Mouse (Mus musculus) spleen, embryonic (tissue): ENCODE results near the gene Ralgps1.
"Not testable (repeated sequence)": the region's sequence is repeated elsewhere in the genome, so short reads cannot be mapped to it uniquely, and the experiment has no call there.

Experiments
- CTCF ChIA-PET: fragments of 350-600 bp; sonication (Branson Sonifier 250); formaldehyde crosslinking; loops from one replicate; lab custom pipeline; 2022; lab: Charles Lee

The Ralgps1 gene

DNA sequence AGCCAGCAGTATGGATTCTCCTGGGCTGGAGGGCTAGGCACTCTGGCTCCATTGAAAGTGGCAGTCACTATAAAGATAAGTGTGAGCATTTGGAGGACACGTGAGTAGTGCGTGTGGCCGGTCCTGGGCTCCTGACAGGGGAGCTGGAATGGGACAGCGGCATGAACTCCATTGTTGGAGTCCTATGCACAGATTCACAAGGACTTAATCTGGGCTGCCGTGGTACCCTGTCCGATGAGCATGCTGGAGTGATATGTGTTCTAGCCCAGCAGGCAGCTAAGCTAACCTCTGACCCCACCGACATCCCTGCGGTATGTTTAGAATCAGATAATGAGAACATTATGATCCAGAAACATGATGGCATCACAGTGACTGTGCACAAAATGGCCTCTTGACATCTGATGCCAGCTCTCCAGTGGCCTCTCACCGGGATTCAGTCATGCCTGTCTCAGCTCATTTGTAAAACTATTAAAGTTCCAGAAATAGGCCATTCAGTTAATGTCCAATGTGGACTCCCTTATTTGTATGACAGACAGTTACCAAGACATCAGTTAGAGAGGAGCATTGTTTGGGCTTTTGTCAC lies 48.2 kb downstream of the Ralgps1 start:
- CTCF ChIA-PET, result not testable (repeated sequence)

GRCm38 (mm10) chr2:33321641-33322040 lies 49.6 kb downstream of the Ralgps1 start:
- CTCF ChIA-PET, result no interaction called here

DNA sequence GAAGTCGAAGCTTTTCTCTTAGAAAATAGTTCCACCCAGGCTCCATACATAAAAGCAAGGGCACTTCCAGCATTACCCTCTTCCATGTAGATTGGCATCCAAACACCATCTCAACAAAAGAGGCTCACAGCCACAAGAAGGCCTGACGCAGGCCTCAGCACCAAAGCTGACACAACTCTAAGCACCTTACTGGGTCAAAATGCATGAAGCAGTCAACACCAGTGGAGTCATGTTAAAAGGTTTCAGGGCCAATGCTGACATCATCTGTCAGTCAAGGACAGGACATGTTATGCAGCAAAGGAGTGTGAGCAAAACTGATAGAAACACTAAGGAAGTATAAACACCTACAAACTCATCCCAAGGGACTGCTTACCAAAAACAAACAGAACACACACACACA lies 50.3 kb downstream of the Ralgps1 start:
- CTCF ChIA-PET, result interaction anchor here (0.7 kb wide), 1 partner anchor 20 kb away, joined by 4 read pairs; no protein-coding TSS in a partner anchor

- CTCF ChIA-PET, result interaction anchor here (0.7 kb wide), 1 partner anchor 21 kb away, joined by 4 read pairs; no protein-coding TSS in a partner anchor
Measured at GRCm38 (mm10) chr2:33320568-33320967, 50.7 kb downstream of the Ralgps1 start.

DNA sequence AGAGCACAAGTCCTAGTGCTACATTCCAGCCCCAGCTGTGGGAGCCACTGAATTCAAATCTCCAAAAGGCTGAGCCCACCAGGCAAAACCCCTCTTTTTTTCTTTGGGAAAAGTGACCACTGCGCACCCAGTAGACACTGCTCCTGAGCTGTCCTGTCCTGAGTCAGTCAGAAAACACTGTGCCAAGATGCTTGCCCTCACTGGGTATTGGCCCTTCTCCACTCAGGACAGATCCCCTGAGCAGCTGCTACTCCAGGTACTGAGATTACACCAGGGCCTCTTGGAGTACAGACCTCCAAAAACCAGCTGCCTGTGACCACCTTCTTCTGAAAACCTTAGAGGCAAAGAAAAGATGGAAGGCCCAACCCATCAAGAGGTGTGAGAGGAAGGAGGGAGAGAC lies 51.4 kb downstream of the Ralgps1 start:
- CTCF ChIA-PET, result no interaction called here

DNA sequence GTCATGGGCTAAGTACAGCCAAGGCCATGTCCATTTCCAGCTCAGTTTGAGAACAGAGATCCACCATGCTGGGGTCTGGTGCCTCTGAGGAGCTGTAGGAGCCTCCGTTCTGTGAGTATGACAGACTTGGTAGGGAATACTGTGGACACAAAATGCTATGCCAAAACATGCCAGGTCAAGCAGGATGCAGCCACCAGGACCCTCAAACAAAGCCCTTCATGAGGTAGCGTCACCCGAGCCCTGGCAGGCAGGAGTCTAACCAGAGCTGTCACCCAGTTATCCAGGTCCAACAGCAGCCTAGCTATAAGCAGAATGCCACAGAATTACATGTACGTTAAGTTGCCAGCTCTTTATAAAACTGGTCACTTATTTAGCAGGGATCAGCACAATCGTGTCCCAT lies 51.8 kb downstream of the Ralgps1 start:
- CTCF ChIA-PET, result no interaction called here

DNA sequence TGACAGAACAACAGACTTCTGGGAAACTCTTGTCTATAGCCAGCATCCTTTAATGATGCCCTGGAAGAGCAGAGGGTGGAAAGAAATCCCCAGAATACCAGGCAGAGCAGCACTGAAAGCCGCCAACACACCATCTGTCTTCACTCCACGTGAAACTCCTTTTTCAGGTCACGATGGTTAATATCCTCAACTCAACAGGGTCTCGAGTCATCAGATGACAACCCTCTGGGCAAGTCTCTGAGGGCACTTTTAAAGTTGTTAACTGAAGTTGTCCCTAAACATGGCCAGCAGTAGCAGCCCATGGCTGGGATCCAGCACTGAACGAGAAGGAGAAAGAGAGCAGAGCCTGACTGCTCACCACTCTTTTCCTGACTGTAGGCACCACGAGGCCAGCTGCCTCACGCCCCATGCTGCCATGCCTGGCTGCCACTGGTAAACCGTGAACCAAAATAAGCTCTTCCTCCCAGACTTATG lies 52.8 kb downstream of the Ralgps1 start:
- CTCF ChIA-PET, result no interaction called here

GRCm38 (mm10) chr2:33316516-33316915 lies 54.8 kb downstream of the Ralgps1 start:
- CTCF ChIA-PET, result no interaction called here

DNA sequence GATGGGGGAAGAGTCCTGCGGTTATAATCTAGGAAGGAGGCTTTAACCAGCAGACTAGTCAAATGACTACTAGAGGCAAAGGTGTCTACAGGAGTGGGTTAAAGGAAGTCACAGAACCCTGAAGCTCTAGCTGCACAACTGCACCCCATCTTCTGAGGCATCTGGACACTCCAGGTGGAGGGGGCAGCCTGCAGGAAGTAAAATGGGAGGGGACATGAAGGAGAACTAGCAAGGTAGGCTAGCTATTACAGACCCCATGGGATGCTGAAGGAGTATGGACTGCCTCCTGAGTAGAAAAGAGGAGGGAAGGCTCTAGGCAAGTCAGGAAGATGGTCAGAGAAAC lies 55.3 kb downstream of the Ralgps1 start:
- CTCF ChIA-PET, result interaction anchor here (0.6 kb wide), 1 partner anchor 113 kb away, joined by 6 read pairs; no protein-coding TSS in a partner anchor

GRCm38 (mm10) chr2:33315233-33316062 lies 55.8 kb downstream of the Ralgps1 start:
- CTCF ChIA-PET, result interaction anchor here (0.6 kb wide), 1 partner anchor 113 kb away, joined by 6 read pairs; no protein-coding TSS in a partner anchor

DNA sequence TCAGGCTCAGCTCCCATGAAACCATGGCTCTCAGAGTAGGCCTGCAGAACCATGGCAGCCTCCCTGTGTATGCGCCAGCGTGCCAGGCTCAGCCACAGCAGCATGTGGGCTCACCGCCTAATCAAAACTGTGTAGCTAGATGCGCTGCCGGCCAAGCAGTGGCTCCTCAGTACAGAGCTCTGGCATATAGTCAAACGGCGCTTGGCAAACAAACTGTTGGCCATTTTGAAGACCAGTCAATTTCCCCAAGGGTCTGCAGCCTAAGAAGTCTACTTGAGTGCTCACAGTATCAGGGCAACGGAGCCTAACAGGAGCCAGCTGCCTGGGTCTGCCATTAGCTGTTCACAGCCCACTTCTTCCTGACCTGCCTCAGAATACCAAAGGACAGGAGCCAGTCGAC lies 61.9 kb downstream of the Ralgps1 start:
- CTCF ChIA-PET, result no interaction called here

DNA sequence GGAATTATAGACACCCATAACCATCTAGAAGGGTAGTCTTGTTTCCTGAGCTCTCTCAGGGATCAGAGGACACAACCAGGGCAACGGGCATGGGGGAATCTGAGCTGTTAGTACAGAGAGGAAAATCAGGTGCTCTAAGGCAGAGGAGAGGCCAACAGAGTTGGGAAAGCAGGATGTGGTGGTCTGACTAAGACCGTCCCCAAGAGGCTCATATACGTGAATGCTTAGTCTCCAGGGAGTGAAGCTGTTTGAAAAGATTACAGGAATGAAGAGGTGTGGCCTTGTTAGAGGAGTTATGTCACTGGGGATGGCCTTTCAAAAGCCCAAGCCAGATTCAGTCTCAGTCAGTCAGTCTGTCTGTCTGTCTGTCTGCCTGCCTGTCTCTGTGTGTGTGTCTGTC lies 64.7 kb downstream of the Ralgps1 start:
- CTCF ChIA-PET, result no interaction called here

DNA sequence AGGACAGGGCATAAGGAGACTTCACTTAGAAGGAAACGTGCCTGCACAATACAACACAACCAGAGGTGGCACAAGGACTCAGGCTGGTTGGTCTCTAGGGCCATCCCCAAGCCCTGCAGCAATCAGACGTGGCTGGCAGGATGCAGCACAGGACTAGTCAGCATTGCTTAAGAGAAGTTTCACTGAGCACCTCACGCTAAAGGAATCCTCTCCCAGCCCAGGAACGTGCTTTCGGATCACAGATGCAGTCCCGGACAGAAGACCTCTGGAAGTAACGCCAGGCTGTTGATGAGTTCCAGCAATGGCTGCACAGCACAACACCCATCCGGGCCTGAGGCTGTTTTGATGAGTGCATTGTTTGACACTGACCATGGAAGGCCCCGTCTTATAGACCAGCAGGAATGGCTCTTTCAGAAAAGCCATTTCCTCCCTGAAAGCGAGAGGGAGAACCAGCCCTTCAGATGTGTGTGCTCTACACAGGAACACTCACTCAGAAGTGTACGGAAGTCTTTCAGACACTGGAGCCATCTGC lies 67.8 kb downstream of the Ralgps1 start:
- CTCF ChIA-PET, result no interaction called here

GRCm38 (mm10) chr2:33302828-33303227 lies 68.5 kb downstream of the Ralgps1 start:
- CTCF ChIA-PET, result no interaction called here

GRCm38 (mm10) chr2:33302405-33302804 lies 68.9 kb downstream of the Ralgps1 start:
- CTCF ChIA-PET, result no interaction called here

GRCm38 (mm10) chr2:33300371-33301046 lies 70.8 kb downstream of the Ralgps1 start:
- CTCF ChIA-PET, result no interaction called here

DNA sequence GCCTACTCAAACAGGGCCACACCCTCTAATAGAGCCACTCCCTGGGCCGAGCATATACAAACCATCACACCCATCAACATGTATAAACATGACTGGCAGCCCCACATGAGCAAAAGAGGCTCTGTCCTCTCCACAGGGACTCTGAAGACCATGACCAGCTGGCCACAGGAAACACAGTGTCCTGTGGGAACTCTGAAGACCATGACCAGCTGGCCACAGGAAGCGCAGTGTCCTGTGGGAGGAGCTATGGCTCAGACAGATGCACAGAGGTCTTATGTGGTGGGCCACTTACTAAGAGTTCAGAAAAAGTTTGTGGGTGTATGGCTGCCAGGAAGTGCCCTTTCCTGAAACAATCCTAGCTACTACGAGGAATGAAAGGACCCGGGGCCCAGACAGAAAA lies 72.4 kb downstream of the Ralgps1 start:
- CTCF ChIA-PET, result no interaction called here

GRCm38 (mm10) chr2:33295115-33295514 lies 76.2 kb downstream of the Ralgps1 start:
- CTCF ChIA-PET, result no interaction called here

DNA sequence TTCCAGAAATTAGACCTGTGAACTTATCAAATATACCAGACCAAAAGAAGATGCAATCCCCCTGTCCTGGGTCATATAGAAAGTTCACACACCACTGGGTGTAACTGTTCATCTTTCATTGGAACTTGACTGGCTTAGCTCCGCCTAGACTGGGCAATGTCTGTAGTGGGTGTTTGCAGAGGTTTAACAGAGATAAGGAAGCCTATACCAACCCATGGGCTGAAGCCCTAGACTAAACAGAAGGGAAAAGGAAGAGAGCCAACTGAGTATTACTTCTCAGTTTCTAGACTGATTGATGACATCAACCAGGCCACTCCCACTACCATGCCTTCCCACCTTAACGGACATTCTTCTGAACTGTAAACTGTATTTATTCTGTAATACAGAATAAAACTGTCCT lies 79.2 kb downstream of the Ralgps1 start:
- CTCF ChIA-PET, result no interaction called here

DNA sequence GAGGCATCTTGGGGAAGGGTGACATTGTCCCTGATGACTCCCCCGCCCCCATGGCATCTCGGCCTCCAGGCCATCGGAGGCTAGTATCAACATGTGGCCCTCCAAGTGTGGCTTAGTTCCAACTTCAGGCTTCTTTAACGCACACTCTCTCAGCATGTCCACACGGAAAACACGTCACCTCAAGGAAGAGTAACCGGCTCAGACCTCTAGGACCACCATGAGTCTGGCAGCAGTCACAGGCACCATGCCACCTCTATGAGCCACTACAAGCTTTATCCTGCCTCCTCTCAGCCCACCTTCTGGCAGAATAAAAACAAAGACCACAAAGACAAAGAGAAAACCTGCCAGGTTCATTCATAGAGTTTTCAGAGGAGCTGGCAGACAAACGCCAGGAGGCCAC lies 80.8 kb downstream of the Ralgps1 start:
- CTCF ChIA-PET, result no interaction called here

DNA sequence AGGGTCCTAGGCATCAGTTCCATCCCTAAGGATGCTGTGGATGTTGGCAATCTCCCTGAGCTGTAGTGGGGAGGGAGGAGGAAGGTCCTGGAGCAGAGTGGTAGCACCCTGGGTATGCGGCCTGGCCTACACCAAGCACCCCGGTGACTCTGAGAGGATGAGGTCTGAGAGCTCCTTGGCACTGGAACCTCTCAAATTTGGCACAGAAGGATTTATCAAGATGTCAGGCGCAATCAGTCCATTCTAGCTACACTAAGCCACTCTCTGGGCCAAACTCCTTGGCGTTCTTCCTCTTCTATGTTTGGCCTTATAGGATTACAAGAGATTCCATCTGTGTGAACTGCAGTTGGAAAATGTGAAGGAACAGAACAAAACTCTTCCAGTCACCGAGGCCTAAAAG lies 82.4 kb downstream of the Ralgps1 start:
- CTCF ChIA-PET, result no interaction called here

DNA sequence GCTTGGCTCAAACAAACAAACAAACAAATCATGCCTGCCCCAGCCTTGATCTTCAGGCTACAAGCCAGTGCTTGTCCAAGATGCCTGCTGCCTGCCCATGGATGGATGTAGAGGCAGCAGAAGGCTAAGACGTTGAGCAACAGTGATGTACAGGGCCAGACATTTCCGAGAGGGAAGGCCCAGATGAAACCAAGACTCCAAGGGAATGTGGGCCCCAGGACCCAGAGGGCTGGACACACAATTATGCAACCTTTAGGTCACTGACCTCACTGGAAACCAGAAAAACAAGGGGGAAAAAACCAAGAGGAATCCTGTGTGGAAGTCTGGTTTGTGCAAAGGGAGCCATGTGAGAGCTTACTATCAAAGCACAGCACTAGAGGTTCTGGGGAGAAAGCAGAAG lies 87.6 kb downstream of the Ralgps1 start:
- CTCF ChIA-PET, result no interaction called here
